In genomic region chr4:150008853-150009586, GRCm38 (mm10) we compare ENCODE assay signal across 8 mouse cellular contexts. TPM values are rescaled to one million over a fixed set of nuclear protein-coding genes. Genes with fewer than 3 reads are reported as not detected.
DNase-seq lines count a peak whose midpoint lies in the region; ATAC-seq and TF ChIP-seq lines count a peak whose summit lies in the region.

H6pd (minus strand) TSS chr4:150009023.

- no peaks in the 10 kb centered on the region for H3K27me3 ChIP-seq in MEL (ENCODE audit: control insufficient read depth in 1 of 2, insufficient read depth in 2 of 2, low read length in 2 of 2)
- H3K27me3 ChIP-seq in lung, embryonic 14.5 days (ENCODE audit: insufficient read depth, low read length): no peaks in the 10 kb centered on the region

- peak within 1 kb of the TSS; percentile 74 to 83 for H3K4me3 ChIP-seq in MEL (ENCODE audit: control insufficient read depth in 1 of 2, insufficient read depth in 1 of 2, low read depth in 2 of 2, low read length in 2 of 2)
- H3K4me3 ChIP-seq in lung, embryonic 14.5 days (ENCODE audit: low read depth, low read length): peak within 1 kb of the TSS; percentile 72

- H3K79me2 ChIP-seq in MEL (ENCODE audit: control insufficient read depth, insufficient read depth, low read length, poor library complexity): peaks cover 8% of the 10 kb centered on the region

- peak; percentile 72 for ATAC-seq in frontal cortex, adult (ENCODE audit: low TSS enrichment)
- peak; percentile 82 to 85 for ATAC-seq in hematopoietic stem cell, adult 5-6 weeks (replicated peaks in 1 of 2; ENCODE audit: insufficient read depth in 1 of 2, low FRiP score in 2 of 2, low TSS enrichment in 1 of 2, low read depth in 1 of 2, poor library complexity in 2 of 2, severe bottlenecking in 2 of 2)
- ATAC-seq in lung, embryonic 14.5 days (ENCODE audit: insufficient read depth): peak; percentile 87
- ATAC-seq in neutrophil, adult 5-6 weeks (ENCODE audit: extremely low read depth, insufficient number of reproducible peaks, low FRiP score, poor library complexity, severe bottlenecking): peak; percentile 87

- no peaks in the 10 kb centered on the region for H3K9me3 ChIP-seq in MEL (replicated peaks; ENCODE audit: insufficient read depth, low read length)
- H3K9me3 ChIP-seq in lung, embryonic 14.5 days (ENCODE audit: low read depth, low read length): no peaks in the 10 kb centered on the region

- peak within 1 kb of the TSS; percentile 81 for H3K4me2 ChIP-seq in lung, embryonic 14.5 days

- TF ChIP-seq EP300 in MEL (IDR thresholded peaks at IDR 0.05; ENCODE audit: low read depth in 1 of 2, low read length in 2 of 2): no peak

- TF ChIP-seq POLR2A in MEL (IDR thresholded peaks at IDR 0.05; ENCODE audit: control insufficient read depth in 1 of 2, insufficient read depth in 1 of 2, low read depth in 1 of 2, low read length in 2 of 2, poor library complexity in 1 of 2): peak; percentile 76 to 96

- DNase-seq in MEL (ENCODE audit: low read depth, low spot score): peak; percentile 95
- DNase-seq in cerebellum, adult 9-10 months: peak; percentile 86
- DNase-seq in layer of hippocampus, adult 8-10 months (ENCODE audit: low spot score in 2 of 2): peak; percentile 76 to 80
- DNase-seq in lung, embryonic 14.5 days: peak; percentile 98
- DNase-seq in testis, postnatal 14 days (ENCODE audit: low spot score): peak; percentile 88

- no peak for TF ChIP-seq CTCF in MEL (IDR thresholded peaks at IDR 0.05 in 2 of 3, conservative IDR thresholded peaks at IDR 0.05 in 1 of 3; ENCODE audit: control insufficient read depth in 1 of 3, insufficient read depth in 1 of 3, low read depth in 2 of 3, low read length in 3 of 3, poor library complexity in 1 of 3, severe bottlenecking in 1 of 3)
- TF ChIP-seq CTCF in lung, embryonic 14.5 days (IDR thresholded peaks at IDR 0.05; ENCODE audit: low read depth): no peak; the same call in 1 of the 2 replicates

- H3K36me3 ChIP-seq in MEL (ENCODE audit: control insufficient read depth in 1 of 2, insufficient read depth in 2 of 2, low read length in 2 of 2): peaks cover 0 to 13% of the 10 kb centered on the region in 2 experiments; a peak in 2 of 4 replicates
- H3K36me3 ChIP-seq in lung, embryonic 14.5 days (ENCODE audit: insufficient read depth): no peaks in the 10 kb centered on the region

- TF ChIP-seq RAD21 in MEL (IDR thresholded peaks at IDR 0.05; ENCODE audit: low read depth, low read length): no peak

- peaks cover 6 to 35% of the 10 kb centered on the region in 2 experiments for H3K4me1 ChIP-seq in MEL (ENCODE audit: control insufficient read depth in 1 of 2, insufficient read depth in 2 of 2, low read length in 2 of 2)
- peaks cover 27% of the 10 kb centered on the region for H3K4me1 ChIP-seq in lung, embryonic 14.5 days (ENCODE audit: insufficient read depth)

- 4% methylated on average over 52 of the region's 52 CpGs for WGBS in lung, embryonic 14.5 days

- H3K9ac ChIP-seq in MEL (ENCODE audit: control insufficient read depth, low read depth, low read length, poor library complexity, severe bottlenecking): peak within 1 kb of the TSS; percentile 93
- peak within 1 kb of the TSS; percentile 89 for H3K9ac ChIP-seq in lung, embryonic 14.5 days

- H3K27ac ChIP-seq in MEL (ENCODE audit: control insufficient read depth, low read depth, low read length): peak within 1 kb of the TSS; percentile 80
- H3K27ac ChIP-seq in lung, embryonic 14.5 days (ENCODE audit: low read depth): peak within 1 kb of the TSS; percentile 99

TF ChIP-seq in MEL, 35 proteins besides CTCF, POLR2A, EP300 and RAD21:
- no peak for TF ChIP-seq TCF12 (IDR thresholded peaks at IDR 0.05; ENCODE audit: low read depth, low read length)
- TF ChIP-seq TBP (IDR thresholded peaks at IDR 0.05; ENCODE audit: low read depth, low read length): peak; percentile 34
- TF ChIP-seq NELFE (IDR thresholded peaks at IDR 0.05; ENCODE audit: low read depth, low read length): peak; percentile 85
- TF ChIP-seq JUND (IDR thresholded peaks at IDR 0.05; ENCODE audit: low read depth, low read length): no peak
- no peak for TF ChIP-seq CHD2 (IDR thresholded peaks at IDR 0.05; ENCODE audit: low read length)
- TF ChIP-seq BHLHE40 (IDR thresholded peaks at IDR 0.05; ENCODE audit: borderline replicate concordance, low read depth, low read length): no peak
- no peak for TF ChIP-seq ZNF384 (IDR thresholded peaks at IDR 0.05; ENCODE audit: low read depth, low read length)
- no peak for TF ChIP-seq MAFK (IDR thresholded peaks at IDR 0.05; ENCODE audit: borderline replicate concordance, low read depth, low read length)
- TF ChIP-seq GATA1 (IDR thresholded peaks at IDR 0.05; ENCODE audit: low read depth, low read length): no peak
- TF ChIP-seq MAZ (IDR thresholded peaks at IDR 0.05; ENCODE audit: low read depth, low read length): peak; percentile 46; the same call in 1 of the 2 replicates
- TF ChIP-seq KAT2A (conservative IDR thresholded peaks at IDR 0.05; ENCODE audit: low read depth, low read length): no peak
- TF ChIP-seq ZKSCAN1 (IDR thresholded peaks at IDR 0.05; ENCODE audit: low read depth, low read length): no peak
- no peak for TF ChIP-seq HCFC1 (IDR thresholded peaks at IDR 0.05; ENCODE audit: low read depth, low read length)
- TF ChIP-seq SMC3 (IDR thresholded peaks at IDR 0.05; ENCODE audit: low read depth, low read length): no peak
- no peak for TF ChIP-seq RCOR1 (IDR thresholded peaks at IDR 0.05; ENCODE audit: low read depth, low read length)
- TF ChIP-seq USF1 (IDR thresholded peaks at IDR 0.05; ENCODE audit: low read depth, low read length): no peak
- peak; percentile 75 for TF ChIP-seq NRF1 (IDR thresholded peaks at IDR 0.05; ENCODE audit: insufficient read depth, low read depth, low read length, poor library complexity, severe bottlenecking)
- TF ChIP-seq GABPA (IDR thresholded peaks at IDR 0.05; ENCODE audit: low read depth, low read length): no peak
- peak; percentile 88 for TF ChIP-seq ZMIZ1 (IDR thresholded peaks at IDR 0.05; ENCODE audit: low read depth, low read length)
- TF ChIP-seq USF2 (IDR thresholded peaks at IDR 0.05; ENCODE audit: borderline replicate concordance in 1 of 2, insufficient read depth in 1 of 2, low read depth in 1 of 2, low read length in 2 of 2): no peak
- TF ChIP-seq POLR2AphosphoS5 (IDR thresholded peaks at IDR 0.05; ENCODE audit: borderline replicate concordance, low read depth, low read length): no peak
- peak; percentile 32; the same call in 1 of the 2 replicates for TF ChIP-seq POLR2AphosphoS2 (IDR thresholded peaks at IDR 0.05; ENCODE audit: low read length)
- 0 out of 2 replicates have a peak, but pooled peaks have one; percentile 21 for TF ChIP-seq MYC (IDR thresholded peaks at IDR 0.05; ENCODE audit: low read depth, low read length)
- peak; percentile 9; the same call in 1 of the 2 replicates for TF ChIP-seq E2F4 (IDR thresholded peaks at IDR 0.05; ENCODE audit: borderline replicate concordance, low read depth, low read length)
- TF ChIP-seq ELF1 (IDR thresholded peaks at IDR 0.05; ENCODE audit: low read depth, low read length): peak; percentile 3; the same call in 1 of the 2 replicates
- peak; percentile 45; the same call in 1 of the 2 replicates for TF ChIP-seq SIN3A (IDR thresholded peaks at IDR 0.05; ENCODE audit: low read length)
- no peak for TF ChIP-seq UBTF (IDR thresholded peaks at IDR 0.05; ENCODE audit: borderline replicate concordance, insufficient read depth, low read depth, low read length)
- TF ChIP-seq MXI1 (IDR thresholded peaks at IDR 0.05; ENCODE audit: low read depth, low read length): peak; percentile 53
- TF ChIP-seq TAL1 (IDR thresholded peaks at IDR 0.05; ENCODE audit: low read length): no peak
- TF ChIP-seq CHD1 (IDR thresholded peaks at IDR 0.05; ENCODE audit: low read depth, low read length): no peak
- no peak for TF ChIP-seq MEF2A (IDR thresholded peaks at IDR 0.05; ENCODE audit: extremely low read depth, insufficient replicate concordance, low read depth, low read length, poor library complexity, severe bottlenecking)
- TF ChIP-seq ETS1 (IDR thresholded peaks at IDR 0.05; ENCODE audit: low read depth, low read length): peak; percentile 19
- TF ChIP-seq MYB (IDR thresholded peaks at IDR 0.05; ENCODE audit: low read depth, low read length): no peak
- TF ChIP-seq ZC3H11A (IDR thresholded peaks at IDR 0.05; ENCODE audit: low read depth, low read length): no peak
- peak; percentile 33; the same call in 1 of the 2 replicates for TF ChIP-seq MAX (IDR thresholded peaks at IDR 0.05; ENCODE audit: low read length)

RNA-seq across cellular contexts. Expression of gene H6pd, which starts in this region (rescaled TPM):
- total RNA-seq in MEL (2012; rRNA removed): 6.9 and 7.8 TPM in 2 replicates
- 10 to 100 TPM in 1 of 2 experiments, not detected in 1; 10.8 TPM for polyA plus RNA-seq in MEL (2012; ENCODE audit: insufficient read depth in 1 of 2, insufficient read length in 2 of 2, low read depth in 1 of 2, low replicate concordance in 2 of 2, missing spikeins in 1 of 2)
- total RNA-seq in hematopoietic stem cell, adult 5-6 weeks (2017): 22.7 and 26.6 TPM in 2 replicates
- 10 to 100 TPM; 11.9 to 14.4 (median 14.1) TPM for total RNA-seq in layer of hippocampus, adult 8-10 months (2022)
- polyA plus RNA-seq in lung, embryonic 14.5 days (2014; fragmentation: Nextera tagmentation; extraction: Ambion mirVana): 20.4 and 22.0 TPM in 2 replicates
- 18.6 and 20.5 TPM in 2 replicates for total RNA-seq in neutrophil, adult 5-6 weeks (2017)

Comparison
In these comparisons a context has a peak if more than half of its experiments do, and no peak if none do; other contexts are left out.
1. Peak in every context shown above with its lines: DNase-seq, ATAC-seq, H3K4me3 ChIP-seq and H3K27ac ChIP-seq.